Mouse (Mus musculus): ENCODE data around the gene Lrrfip1. TPM values are rescaled to one million over a fixed set of nuclear protein-coding genes. Genes with fewer than 3 reads are reported as not detected.

Lrrfip1 gene
- polyA plus RNA-seq, 1 experiment from 2014 or later = 126 TPM

GRCm38 (mm10) chr1:90969347-90969784, 29.2 kb upstream of the Lrrfip1 start, which contains the start of gene Rab17:
Gene Rab17, minus strand, starts transcription at chr1:90969661.
- no peak for DNase-seq (ENCODE audit: low read depth, low spot score)
- ATAC-seq = no peak
- ChIA-PET CTCF (no interaction called here), POLR2A (no interaction called here)
- in situ Hi-C loops (cut with MboI; ENCODE audit: low pct_unique_long_range_greater_than_20kb) = no loop called here
- TF ChIP-seq CTCF (IDR thresholded peaks at IDR 0.05) = no peak
- no peaks in the 10 kb centered on the region for H3K27me3 ChIP-seq

GRCm38 (mm10) chr1:90969881-90970390, 28.6 kb upstream of the Lrrfip1 start:
- ATAC-seq = no peak
- no peak for TF ChIP-seq CTCF (IDR thresholded peaks at IDR 0.05)
- DNase-seq (ENCODE audit: low read depth, low spot score) = no peak
- in situ Hi-C loops (cut with MboI; ENCODE audit: low pct_unique_long_range_greater_than_20kb) = loop anchor here (10.0 kb wide), 3 partner anchors 205 to 405 kb away; partner anchors contain the start of gene Ramp1
- ChIA-PET CTCF (interaction anchor here (1.8 kb wide), 1 partner anchor 132 kb away, joined by 4 read pairs; no protein-coding TSS in a partner anchor), POLR2A (interaction anchor here (0.7 kb wide), 2 partner anchors 130 to 376 kb away, joined by 3 read pairs; no protein-coding TSS in a partner anchor)
- no peaks in the 10 kb centered on the region for H3K27me3 ChIP-seq

- ChIA-PET CTCF (interaction anchor here (0.8 to 4.0 kb wide), 21 partner anchors 10 to 451 kb away, joined by 3 to 36 read pairs (median 3); partner anchors contain the start of gene Ramp1), POLR2A (interaction anchor here (0.8 to 2.7 kb wide), 3 partner anchors 123 to 129 kb away, joined by 3 to 8 read pairs (median 5); no protein-coding TSS in a partner anchor)
- peak; percentile 72 for DNase-seq (ENCODE audit: low read depth, low spot score)
- in situ Hi-C loops (cut with MboI; ENCODE audit: low pct_unique_long_range_greater_than_20kb) = loop anchor here (10.0 kb wide), 3 partner anchors 202 to 402 kb away; partner anchors contain the start of gene Ramp1
- H3K27me3 ChIP-seq = no peaks in the 10 kb centered on the region
- peak; percentile 40 for ATAC-seq
- no peak for TF ChIP-seq CTCF (IDR thresholded peaks at IDR 0.05)
Observed at GRCm38 (mm10) chr1:90972911-90973573, 25.5 kb upstream of the Lrrfip1 start.

DNA sequence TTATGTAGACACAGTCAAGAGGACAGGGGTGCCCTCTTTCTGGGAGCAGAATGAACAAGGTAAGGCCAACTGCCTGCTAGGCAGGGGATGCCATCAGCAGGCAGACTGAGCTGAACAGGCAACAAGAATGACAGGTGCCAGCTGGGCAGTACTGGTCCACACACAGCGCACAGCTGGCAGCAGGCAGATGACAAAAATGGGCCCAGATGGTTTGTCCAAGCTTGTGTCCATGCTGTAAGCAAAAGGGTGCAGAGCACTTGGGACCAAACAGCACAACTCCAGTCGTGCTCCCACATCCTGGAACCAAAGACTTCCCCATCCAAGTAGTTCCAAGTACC, 25.0 kb upstream of the Lrrfip1 start:
- in situ Hi-C loops (cut with MboI; ENCODE audit: low pct_unique_long_range_greater_than_20kb) = loop anchor here (10.0 kb wide), 3 partner anchors 201 to 401 kb away; partner anchors contain the start of gene Ramp1
- CTCF ChIA-PET = interaction anchor here (0.8 to 4.0 kb wide), 21 partner anchors 10 to 451 kb away, joined by 3 to 36 read pairs (median 3); partner anchors contain the start of gene Ramp1
- DNase-seq (ENCODE audit: low read depth, low spot score) = no peak
- TF ChIP-seq CTCF (IDR thresholded peaks at IDR 0.05) = no peak
- no peak for ATAC-seq
- no peaks in the 10 kb centered on the region for H3K27me3 ChIP-seq
- POLR2A ChIA-PET = interaction anchor here (0.6 to 2.7 kb wide), 4 partner anchors 39 to 129 kb away, joined by 3 to 8 read pairs (median 4); no protein-coding TSS in a partner anchor

DNA sequence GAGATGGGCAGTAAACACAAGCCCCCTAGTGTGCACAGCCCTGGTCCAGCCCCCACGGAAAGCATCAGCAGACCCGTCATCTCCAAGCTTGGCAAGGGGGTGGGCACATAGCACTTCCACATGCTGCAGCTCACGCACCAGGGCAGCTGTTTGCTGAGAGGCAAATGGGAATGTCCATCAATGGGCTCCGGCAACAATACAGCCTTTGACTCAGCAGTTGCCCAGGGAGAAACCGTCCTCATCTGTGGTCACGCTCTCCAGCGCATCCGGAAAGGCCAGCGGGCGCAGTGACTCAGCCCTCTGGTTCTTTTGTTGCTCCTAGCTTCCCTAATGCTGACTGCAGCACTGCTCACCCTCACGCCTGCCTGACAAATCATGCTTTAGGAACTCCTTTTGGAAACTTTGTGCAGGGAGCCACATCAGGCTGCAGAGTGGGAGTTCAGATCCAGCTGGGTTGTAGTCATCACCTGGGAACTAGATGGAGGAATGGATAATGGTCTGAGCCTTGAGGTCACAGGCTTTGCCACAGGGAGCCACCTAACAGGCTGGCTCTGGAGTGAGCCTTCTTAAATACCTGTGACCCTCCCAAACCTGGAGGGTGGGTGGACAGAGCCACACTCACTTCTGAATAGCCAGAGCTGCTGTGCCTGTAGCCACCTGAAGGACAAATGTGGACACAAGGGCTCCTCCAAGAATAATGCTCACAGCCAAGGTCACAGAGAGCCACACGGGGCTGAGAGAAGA, 23.5 kb upstream of the Lrrfip1 start:
- ChIA-PET POLR2A (interaction anchor here (1.0 to 2.7 kb wide), 3 partner anchors 121 to 127 kb away, joined by 3 to 8 read pairs (median 5); no protein-coding TSS in a partner anchor), CTCF (interaction anchor here (0.7 to 4.0 kb wide), 6 partner anchors 21 to 405 kb away, joined by 3 to 36 read pairs (median 5); partner anchors contain the start of gene Ramp1)
- no peak for TF ChIP-seq CTCF (IDR thresholded peaks at IDR 0.05)
- H3K27me3 ChIP-seq = no peaks in the 10 kb centered on the region
- peak; percentile 91 for ATAC-seq
- DNase-seq (ENCODE audit: low read depth, low spot score) = peak; percentile 89
- in situ Hi-C loops (cut with MboI; ENCODE audit: low pct_unique_long_range_greater_than_20kb) = loop anchor here (10.0 kb wide), 3 partner anchors 200 to 400 kb away; partner anchors contain the start of gene Ramp1

- DNase-seq (ENCODE audit: low read depth, low spot score) = no peak
- POLR2A ChIA-PET = interaction anchor here (1.0 kb wide), 1 partner anchor 126 kb away, joined by 3 read pairs; no protein-coding TSS in a partner anchor
- no peaks in the 10 kb centered on the region for H3K27me3 ChIP-seq
- no peak for TF ChIP-seq CTCF (IDR thresholded peaks at IDR 0.05)
- CTCF ChIA-PET = interaction anchor here (3.3 to 4.0 kb wide), 2 partner anchors 62 to 122 kb away, joined by 12 to 36 read pairs; no protein-coding TSS in a partner anchor
- in situ Hi-C loops (cut with MboI; ENCODE audit: low pct_unique_long_range_greater_than_20kb) = loop anchor here (10.0 kb wide), 3 partner anchors 199 to 399 kb away; partner anchors contain the start of gene Ramp1
- ATAC-seq = no peak
Observed at GRCm38 (mm10) chr1:90975960-90976359, 22.6 kb upstream of the Lrrfip1 start.

- in situ Hi-C loops (cut with MboI; ENCODE audit: low pct_unique_long_range_greater_than_20kb) = no loop called here
- ChIA-PET CTCF (interaction anchor here (1.6 kb wide), 1 partner anchor 36 kb away, joined by 3 read pairs; no protein-coding TSS in a partner anchor), POLR2A (interaction anchor here (0.6 to 1.1 kb wide), 4 partner anchors 13 to 116 kb away, joined by 3 to 5 read pairs (median 4); partner anchors contain the start of gene Lrrfip1)
- ATAC-seq (no peak), DNase-seq (ENCODE audit: low read depth, low spot score) (peak; percentile 71)
- no peak for TF ChIP-seq CTCF (IDR thresholded peaks at IDR 0.05)
- no peaks in the 10 kb centered on the region for H3K27me3 ChIP-seq
Observed at GRCm38 (mm10) chr1:90980638-90981330, 17.8 kb upstream of the Lrrfip1 start.

DNA sequence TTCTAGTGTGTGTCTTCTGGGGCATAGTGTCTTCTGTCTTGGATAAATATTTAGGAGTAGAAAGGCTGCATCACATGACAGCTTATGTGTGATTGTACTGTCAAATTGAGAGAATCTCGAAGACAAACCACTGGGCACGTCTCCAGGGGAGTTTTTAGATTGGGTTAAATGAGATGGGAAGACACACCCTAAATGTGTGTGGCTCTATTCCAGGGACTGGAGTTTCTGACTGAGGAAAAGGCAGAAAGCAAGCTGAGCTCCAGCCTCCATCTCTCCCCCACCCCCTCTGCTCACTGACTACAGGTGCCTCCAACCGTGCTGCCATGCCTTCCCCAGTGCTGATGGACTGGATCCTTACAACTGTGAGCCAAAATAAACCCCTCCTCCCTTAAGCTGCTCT, 17.2 kb upstream of the Lrrfip1 start:
- ChIA-PET POLR2A (interaction anchor here (0.8 kb wide), 1 partner anchor 17 kb away, joined by 3 read pairs; the partner anchor contains the start of gene Lrrfip1), CTCF (no interaction called here)
- TF ChIP-seq CTCF (IDR thresholded peaks at IDR 0.05) = no peak
- no peaks in the 10 kb centered on the region for H3K27me3 ChIP-seq
- DNase-seq (ENCODE audit: low read depth, low spot score) = no peak
- in situ Hi-C loops (cut with MboI; ENCODE audit: low pct_unique_long_range_greater_than_20kb) = no loop called here
- no peak for ATAC-seq

GRCm38 (mm10) chr1:90995916-90996315, 2.6 kb upstream of the Lrrfip1 start:
- POLR2A ChIA-PET = no interaction called here
- ATAC-seq = no peak
- CTCF ChIA-PET = interaction anchor here (0.9 to 1.3 kb wide), 2 partner anchors 10 to 21 kb away, joined by 3 read pairs; no protein-coding TSS in a partner anchor
- DNase-seq (ENCODE audit: low read depth, low spot score) = no peak
- in situ Hi-C loops (cut with MboI; ENCODE audit: low pct_unique_long_range_greater_than_20kb) = no loop called here
- no peaks in the 10 kb centered on the region for H3K27me3 ChIP-seq
- no peak for TF ChIP-seq CTCF (IDR thresholded peaks at IDR 0.05)

Measured in Patski (cell line).